Mouse (Mus musculus) midbrain, embryonic 14.5 days (tissue): ENCODE measurements around the gene Mlycd. TPM values are rescaled to one million over a fixed set of nuclear protein-coding genes. Genes with fewer than 3 reads are reported as not detected.

Experiments used
- ATAC-seq: fragments of 200-750 bp; cut with Nextera tagmentation; 2 replicates; pipeline ENCODE4 v1.8.0; 2017; ENCODE audit warnings: moderate number of reproducible peaks, moderate library complexity; ENCODE audit not compliant: low FRiP score, low TSS enrichment
- DNase-seq: peaks from one replicate; pipeline ENCODE4 v3.0.0-alpha.2; 2015
- H3K27ac ChIP-seq: fragments of 300-500 bp; sonication (generic); replicated peaks from 2 replicates; pipeline ENCODE4 v1.5.1; 2014; ENCODE audit warnings: mild to moderate bottlenecking, low read depth, low read length, moderate library complexity
- H3K27me3 ChIP-seq: fragments of 300-500 bp; sonication (generic); 2 replicates; pipeline ENCODE4 v1.6.1; 2014; ENCODE audit warnings: low read length, control low read depth, mixed read lengths; ENCODE audit not compliant: control insufficient read depth, insufficient read depth
- H3K36me3 ChIP-seq: fragments of 300-500 bp; sonication (generic); 2 replicates; pipeline ENCODE4 v1.6.1; 2014; ENCODE audit warnings: low read length, control low read depth; ENCODE audit not compliant: control insufficient read depth, insufficient read depth
- H3K4me1 ChIP-seq: fragments of 300-500 bp; sonication (generic); 2 replicates; pipeline ENCODE4 v1.6.1; 2014; ENCODE audit warnings: mild to moderate bottlenecking, antibody characterized with exemption, low read length, control low read depth; ENCODE audit not compliant: control insufficient read depth, insufficient read depth
- H3K4me2 ChIP-seq: fragments of 300-500 bp; sonication (generic); 2 replicates; pipeline ENCODE4 v1.6.1; 2014; ENCODE audit warnings: mild to moderate bottlenecking, low read length, moderate library complexity
- H3K4me3 ChIP-seq: fragments of 300-500 bp; sonication (generic); replicated peaks from 2 replicates; pipeline ENCODE4 v1.5.1; 2014; ENCODE audit warnings: low read depth, low read length
- H3K9ac ChIP-seq: fragments of 300-500 bp; sonication (generic); replicated peaks from 2 replicates; pipeline ENCODE4 v1.6.1; 2014; ENCODE audit warnings: mild to moderate bottlenecking, low read length, moderate library complexity
- H3K9me3 ChIP-seq: fragments of 300-500 bp; sonication (generic); 2 replicates; pipeline ENCODE4 v1.6.1; 2016; ENCODE audit warnings: low read length, control low read depth, mixed read lengths; ENCODE audit not compliant: control insufficient read depth
- WGBS: fragments of 180-500 bp; shearing (Covaris S2); extraction: QIAGEN DNeasy Blood & Tissue Kit; methylation state at CpG from one replicate; pipeline ENCODE4 v1.1.7; 2014; 5-methylcytosine and 5-hydroxymethylcytosine counted together
- polyA plus RNA-seq: library from polyadenylated mRNA; unstranded; fragments of >200 nt; fragmentation: Nextera tagmentation; extraction: Ambion mirVana; gene quantifications from 2 replicates; pipeline ENCODE4 v1.2.1, GENCODE M21; 2014

Gene Mlycd
- polyA plus RNA-seq, 1 experiment from 2014 or later, result 17.6 TPM

DNA sequence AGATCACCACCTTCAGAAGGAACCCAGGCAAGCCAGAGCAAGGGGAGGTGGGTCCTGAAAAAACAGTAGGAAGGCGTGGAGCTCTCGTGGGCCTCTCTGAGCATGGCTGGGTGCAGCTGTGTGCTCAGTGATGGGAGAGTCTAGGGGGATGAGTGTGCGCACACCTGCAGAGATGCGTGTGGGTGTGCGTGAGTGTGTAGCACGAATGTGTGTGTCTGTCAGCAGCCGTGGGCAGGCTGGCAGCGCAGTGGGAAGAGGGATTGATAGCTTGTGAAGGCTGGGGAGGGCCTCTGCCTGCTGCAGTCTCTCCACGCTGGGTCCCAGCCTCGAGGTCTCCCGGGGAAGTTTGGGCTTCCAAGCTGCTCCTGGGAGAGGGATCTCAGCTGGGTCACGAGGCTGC lies 54.9 kb downstream of the Mlycd start:
- ATAC-seq (no peak), DNase-seq (no peak)
- H3K27me3 ChIP-seq, result peaks cover 7% of the 10 kb centered on the region; the same call in 1 of the 2 replicates
- no peaks in the 10 kb centered on the region for H3K9me3 ChIP-seq
- no peak overlapping the region for H3K4me2 ChIP-seq
- no peak overlapping the region for H3K9ac ChIP-seq
- no peak overlapping the region for H3K27ac ChIP-seq
- no peaks in the 10 kb centered on the region for H3K4me1 ChIP-seq
- H3K4me3 ChIP-seq, result no peak overlapping the region
- no peaks in the 10 kb centered on the region for H3K36me3 ChIP-seq
- WGBS, result 80% methylated on average over 12 of the region's 12 CpGs

DNA sequence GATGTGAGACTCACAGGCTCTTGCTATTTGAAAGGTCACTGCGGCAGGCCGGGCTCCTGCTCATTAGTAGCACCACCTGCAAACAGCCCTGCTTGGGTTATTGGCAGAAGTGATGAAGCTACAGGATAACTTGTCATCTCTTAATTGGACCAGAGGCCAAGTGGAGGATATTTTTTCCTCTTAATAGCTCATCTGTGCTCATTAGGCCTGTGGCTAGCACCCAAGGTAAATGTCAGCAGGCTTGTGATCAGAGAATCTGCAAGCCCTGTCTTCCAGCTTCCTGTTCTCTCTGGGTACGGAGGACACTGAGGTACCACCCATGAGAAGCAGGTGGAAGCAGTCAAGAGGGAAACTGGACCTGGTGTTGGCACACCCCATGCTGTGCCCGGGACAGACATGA lies 56.5 kb downstream of the Mlycd start:
- ATAC-seq (no peak), DNase-seq (no peak)
- H3K27me3 ChIP-seq, result peaks cover 7% of the 10 kb centered on the region; the same call in 1 of the 2 replicates
- no peak overlapping the region for H3K4me2 ChIP-seq
- 83% methylated on average over 4 of the region's 4 CpGs for WGBS
- H3K4me3 ChIP-seq, result no peak overlapping the region
- no peaks in the 10 kb centered on the region for H3K9me3 ChIP-seq
- no peaks in the 10 kb centered on the region for H3K36me3 ChIP-seq
- H3K27ac ChIP-seq, result no peak overlapping the region
- no peaks in the 10 kb centered on the region for H3K4me1 ChIP-seq
- H3K9ac ChIP-seq, result no peak overlapping the region

DNA sequence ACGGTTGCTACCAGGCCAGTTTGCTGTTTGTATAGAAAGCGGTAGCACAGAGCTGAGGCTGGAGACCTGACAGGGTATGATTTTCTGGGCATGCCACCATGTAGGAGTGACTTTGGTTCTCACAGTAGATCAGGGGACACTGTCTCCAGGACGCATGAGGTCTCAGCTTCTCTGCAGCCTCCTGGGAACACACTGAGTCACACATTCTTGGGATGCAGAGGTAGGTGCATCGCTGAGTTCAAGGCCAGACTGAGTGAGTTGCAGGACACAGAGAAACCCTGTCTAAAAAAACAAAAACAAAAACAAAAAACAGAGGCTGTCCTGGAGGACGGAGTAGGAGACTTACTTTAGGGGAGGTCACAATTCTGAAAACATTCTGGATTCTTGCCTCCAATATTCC lies 58.2 kb downstream of the Mlycd start:
- H3K27ac ChIP-seq, result no peak overlapping the region
- DNase-seq, result no peak
- no peak for ATAC-seq
- H3K9ac ChIP-seq, result no peak overlapping the region
- no peak overlapping the region for H3K4me3 ChIP-seq
- WGBS, result 88% methylated on average over 5 of the region's 5 CpGs
- H3K9me3 ChIP-seq, result no peaks in the 10 kb centered on the region
- H3K4me1 ChIP-seq, result no peaks in the 10 kb centered on the region
- no peaks in the 10 kb centered on the region for H3K36me3 ChIP-seq
- no peak overlapping the region for H3K4me2 ChIP-seq
- H3K27me3 ChIP-seq, result peaks cover 6% of the 10 kb centered on the region; the same call in 1 of the 2 replicates

DNA sequence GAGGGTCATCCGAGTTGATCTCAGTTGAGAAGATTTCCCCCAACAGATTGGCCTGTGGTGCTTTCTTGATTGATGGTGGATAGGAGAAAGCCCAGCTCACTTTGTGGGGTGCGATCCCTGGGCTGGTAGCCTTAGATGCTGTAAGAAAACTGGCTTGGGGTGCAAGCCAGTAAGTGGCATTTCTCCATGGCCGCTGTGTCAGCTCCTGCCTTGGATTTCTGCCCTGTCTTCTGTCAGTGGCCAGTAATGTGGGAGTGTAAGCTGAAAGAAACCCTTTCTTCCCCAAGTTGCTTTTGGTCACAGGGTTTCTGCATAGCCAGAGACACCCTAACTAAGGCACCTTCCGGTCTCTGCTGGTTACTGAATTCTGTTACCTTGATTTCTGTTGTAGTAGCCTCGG lies 61.4 kb downstream of the Mlycd start:
- DNase-seq, result no peak
- no peaks in the 10 kb centered on the region for H3K27me3 ChIP-seq
- H3K4me3 ChIP-seq, result no peak overlapping the region
- WGBS, result 88% methylated on average over 5 of the region's 5 CpGs
- ATAC-seq, result no peak
- no peak overlapping the region for H3K9ac ChIP-seq
- no peak overlapping the region for H3K4me2 ChIP-seq
- no peaks in the 10 kb centered on the region for H3K36me3 ChIP-seq
- no peaks in the 10 kb centered on the region for H3K9me3 ChIP-seq
- no peak overlapping the region for H3K27ac ChIP-seq
- 0 out of 2 replicates have a peak, but pooled peaks cover 6% of the 10 kb centered on the region for H3K4me1 ChIP-seq

DNA sequence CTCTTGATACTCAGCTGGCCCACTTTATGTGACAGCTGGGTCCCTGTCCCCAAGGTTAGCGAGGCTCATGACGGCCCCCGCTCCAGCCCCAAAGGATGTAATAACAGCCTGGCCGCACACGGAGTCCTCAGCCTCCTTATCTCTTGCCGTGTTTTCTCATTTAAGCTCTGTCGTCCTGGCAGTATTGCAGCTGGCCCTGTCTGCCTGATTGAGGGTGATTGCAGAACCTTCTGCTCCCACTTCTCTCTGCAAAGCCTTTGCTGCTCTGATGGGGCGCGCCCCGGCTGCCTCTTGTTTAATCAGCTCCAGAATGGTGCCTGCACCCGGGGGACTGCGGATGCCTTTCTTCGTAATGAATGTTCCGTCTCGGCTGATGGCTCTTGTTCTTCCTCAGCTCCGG lies 65.0 kb downstream of the Mlycd start:
- H3K36me3 ChIP-seq, result no peaks in the 10 kb centered on the region
- peaks cover 18% of the 10 kb centered on the region for H3K4me1 ChIP-seq
- DNase-seq (peak; percentile 78), ATAC-seq (no peak; the same call in 1 of the 2 replicates)
- H3K4me3 ChIP-seq, result no peak overlapping the region
- WGBS, result 15% methylated on average over 16 of the region's 16 CpGs
- H3K27ac ChIP-seq, result peak overlapping the region; percentile 61
- 0 out of 2 replicates have a peak, but pooled peaks cover 7% of the 10 kb centered on the region for H3K27me3 ChIP-seq
- H3K4me2 ChIP-seq, result no peak overlapping the region
- no peaks in the 10 kb centered on the region for H3K9me3 ChIP-seq
- H3K9ac ChIP-seq, result no peak overlapping the region

Other genes with a start within 250 kb of the Mlycd start
- gene Hsbp1, start 50.4 kb upstream of the Mlycd start, polyA plus RNA-seq, result 693 and 850 TPM in 2 replicates
- gene Osgin1, start 39.2 kb downstream of the Mlycd start, polyA plus RNA-seq, result 0.26 TPM in 1 of 2 replicates, not detected in the other
- 45.7 and 56.4 TPM in 2 replicates for gene Necab2, start 51.8 kb downstream of the Mlycd start, polyA plus RNA-seq
- not detected in 2 replicates for gene Slc38a8, start 106.8 kb downstream of the Mlycd start, polyA plus RNA-seq
- gene Mbtps1, start 163.9 kb downstream of the Mlycd start, polyA plus RNA-seq, result 40.4 and 59.5 TPM in 2 replicates
- 178 and 204 TPM in 2 replicates for gene Hsdl1, start 180.3 kb downstream of the Mlycd start, polyA plus RNA-seq
- 0.13 and 0.23 TPM in 2 replicates for gene Dnaaf1, start 180.4 kb downstream of the Mlycd start, polyA plus RNA-seq
- 14.6 and 16.6 TPM in 2 replicates for gene Taf1c, start 210.3 kb downstream of the Mlycd start, polyA plus RNA-seq
- gene Adad2, start 217.9 kb downstream of the Mlycd start, polyA plus RNA-seq, result 0.21 and 0.32 TPM in 2 replicates
- gene Kcng4, start 240.8 kb downstream of the Mlycd start, polyA plus RNA-seq, result 0.15 and 0.55 TPM in 2 replicates